Mouse (Mus musculus): ENCODE measurements around the gene Bhmt. TPM values are rescaled to one million over a fixed set of nuclear protein-coding genes. Genes with fewer than 3 reads are reported as not detected.

The Bhmt gene
- polyA plus RNA-seq (2015; fragmentation: Nextera tagmentation; extraction: Ambion mirVana), result 1.7 and 3.1 TPM in 2 replicates

GRCm38 (mm10) chr13:93637282-93638245 is at the start of gene Bhmt:
Bhmt (minus strand) TSS chr13:93637961.
- ATAC-seq (ENCODE audit: low FRiP score, low TSS enrichment), result 0 out of 2 replicates have a peak, but pooled peaks have one; percentile 35

GRCm38 (mm10) chr13:93687321-93687720 is 49.6 kb upstream of the Bhmt start:
- DNase-seq (ENCODE audit: low spot score), result no peak
- Histone ChIP-seq H3K9me3 (ENCODE audit: control insufficient read depth, low read length) (no peaks in the 10 kb centered on the region), H3K9ac (ENCODE audit: low read length) (no peak overlapping the region), H3K4me3 (ENCODE audit: low read depth, low read length) (no peak overlapping the region), H3K4me1 (replicated peaks; ENCODE audit: control insufficient read depth, insufficient read depth) (no peaks in the 10 kb centered on the region), H3K27me3 (ENCODE audit: control insufficient read depth, insufficient read depth, low read length) (no peaks in the 10 kb centered on the region), H3K4me2 (replicated peaks; ENCODE audit: low read depth) (no peak overlapping the region), H3K36me3 (ENCODE audit: control insufficient read depth, insufficient read depth, low read length) (no peaks in the 10 kb centered on the region), H3K27ac (replicated peaks) (no peak overlapping the region)
- TF ChIP-seq EP300 (optimal IDR thresholded peaks at IDR 0.05) (no peak), CTCF (IDR thresholded peaks at IDR 0.05; ENCODE audit: low read depth) (no peak)
- 30% methylated on average over 5 of the region's 5 CpGs for WGBS
- no peak for ATAC-seq (ENCODE audit: low FRiP score, low TSS enrichment)

More at GRCm38 (mm10) chr13:93637282-93638245, at the start of gene Bhmt:
- DNase-seq (ENCODE audit: low spot score), result no peak
- Histone ChIP-seq H3K4me2 (replicated peaks; ENCODE audit: low read depth) (no peak within 1 kb of the TSS), H3K27ac (replicated peaks) (no peak within 1 kb of the TSS), H3K9me3 (ENCODE audit: control insufficient read depth, low read length) (no peaks in the 10 kb centered on the region), H3K9ac (ENCODE audit: low read length) (no peak within 1 kb of the TSS), H3K27me3 (ENCODE audit: control insufficient read depth, insufficient read depth, low read length) (no peaks in the 10 kb centered on the region), H3K4me1 (replicated peaks; ENCODE audit: control insufficient read depth, insufficient read depth) (no peaks in the 10 kb centered on the region), H3K4me3 (ENCODE audit: low read depth, low read length) (no peak within 1 kb of the TSS), H3K36me3 (ENCODE audit: control insufficient read depth, insufficient read depth, low read length) (no peaks in the 10 kb centered on the region)
- WGBS, result 67% methylated on average over 19 of the region's 19 CpGs
- TF ChIP-seq EP300 (optimal IDR thresholded peaks at IDR 0.05) (no peak), CTCF (IDR thresholded peaks at IDR 0.05; ENCODE audit: low read depth) (no peak)

GRCm38 (mm10) chr13:93685226-93685625 is 47.5 kb upstream of the Bhmt start:
- Histone ChIP-seq H3K4me1 (replicated peaks; ENCODE audit: control insufficient read depth, insufficient read depth) (no peaks in the 10 kb centered on the region), H3K36me3 (ENCODE audit: control insufficient read depth, insufficient read depth, low read length) (no peaks in the 10 kb centered on the region), H3K4me3 (ENCODE audit: low read depth, low read length) (no peak overlapping the region), H3K27ac (replicated peaks) (no peak overlapping the region), H3K27me3 (ENCODE audit: control insufficient read depth, insufficient read depth, low read length) (no peaks in the 10 kb centered on the region), H3K4me2 (replicated peaks; ENCODE audit: low read depth) (no peak overlapping the region), H3K9me3 (ENCODE audit: control insufficient read depth, low read length) (no peaks in the 10 kb centered on the region), H3K9ac (ENCODE audit: low read length) (no peak overlapping the region)
- ATAC-seq (ENCODE audit: low FRiP score, low TSS enrichment), result no peak
- no peak for TF ChIP-seq CTCF (IDR thresholded peaks at IDR 0.05; ENCODE audit: low read depth)
- no peak for TF ChIP-seq EP300 (optimal IDR thresholded peaks at IDR 0.05)
- DNase-seq (ENCODE audit: low spot score), result no peak
- 71% methylated on average over 4 of the region's 4 CpGs for WGBS

GRCm38 (mm10) chr13:93683336-93683735 is 45.6 kb upstream of the Bhmt start:
- DNase-seq (ENCODE audit: low spot score), result no peak

GRCm38 (mm10) chr13:93676864-93677263 is 39.1 kb upstream of the Bhmt start:
- Histone ChIP-seq H3K27ac (replicated peaks) (no peak overlapping the region), H3K4me3 (ENCODE audit: low read depth, low read length) (no peak overlapping the region), H3K9ac (ENCODE audit: low read length) (no peak overlapping the region), H3K36me3 (ENCODE audit: control insufficient read depth, insufficient read depth, low read length) (no peaks in the 10 kb centered on the region), H3K27me3 (ENCODE audit: control insufficient read depth, insufficient read depth, low read length) (no peaks in the 10 kb centered on the region; the same call in 1 of the 2 replicates), H3K4me1 (replicated peaks; ENCODE audit: control insufficient read depth, insufficient read depth) (no peaks in the 10 kb centered on the region), H3K9me3 (ENCODE audit: control insufficient read depth, low read length) (no peaks in the 10 kb centered on the region), H3K4me2 (replicated peaks; ENCODE audit: low read depth) (no peak overlapping the region)
- ATAC-seq (ENCODE audit: low FRiP score, low TSS enrichment) (no peak), DNase-seq (ENCODE audit: low spot score) (no peak)
- TF ChIP-seq EP300 (optimal IDR thresholded peaks at IDR 0.05) (no peak), CTCF (IDR thresholded peaks at IDR 0.05; ENCODE audit: low read depth) (no peak)
- 73% methylated on average over 9 of the region's 9 CpGs for WGBS

More at GRCm38 (mm10) chr13:93683336-93683735, 45.6 kb upstream of the Bhmt start:
- no peaks in the 10 kb centered on the region for H3K27me3 ChIP-seq (ENCODE audit: control insufficient read depth, insufficient read depth, low read length)
- H3K4me1 ChIP-seq (replicated peaks; ENCODE audit: control insufficient read depth, insufficient read depth), result no peaks in the 10 kb centered on the region
- H3K27ac ChIP-seq (replicated peaks), result no peak overlapping the region
- no peak overlapping the region for H3K9ac ChIP-seq (ENCODE audit: low read length)
- H3K4me2 ChIP-seq (replicated peaks; ENCODE audit: low read depth), result no peak overlapping the region
- no peaks in the 10 kb centered on the region for H3K9me3 ChIP-seq (ENCODE audit: control insufficient read depth, low read length)
- H3K36me3 ChIP-seq (ENCODE audit: control insufficient read depth, insufficient read depth, low read length), result no peaks in the 10 kb centered on the region
- H3K4me3 ChIP-seq (ENCODE audit: low read depth, low read length), result no peak overlapping the region
- TF ChIP-seq EP300 (optimal IDR thresholded peaks at IDR 0.05) (no peak), CTCF (IDR thresholded peaks at IDR 0.05; ENCODE audit: low read depth) (no peak)
- ATAC-seq (ENCODE audit: low FRiP score, low TSS enrichment), result no peak

GRCm38 (mm10) chr13:93674131-93674561 is 36.4 kb upstream of the Bhmt start, which contains the start of the genes Bhmt2 and Dmgdh:
Bhmt2 (minus strand) TSS chr13:93674302.
Dmgdh (plus strand) TSS chr13:93674433.
- no peaks in the 10 kb centered on the region for H3K4me1 ChIP-seq (replicated peaks; ENCODE audit: control insufficient read depth, insufficient read depth)
- no peaks in the 10 kb centered on the region; the same call in 1 of the 2 replicates for H3K27me3 ChIP-seq (ENCODE audit: control insufficient read depth, insufficient read depth, low read length)
- no peaks in the 10 kb centered on the region for H3K36me3 ChIP-seq (ENCODE audit: control insufficient read depth, insufficient read depth, low read length)
- H3K9me3 ChIP-seq (ENCODE audit: control insufficient read depth, low read length), result no peaks in the 10 kb centered on the region
- H3K4me3 ChIP-seq (ENCODE audit: low read depth, low read length), result 0 out of 2 replicates have a peak within 1 kb of the TSS, but pooled peaks have one; percentile 1
- DNase-seq (ENCODE audit: low spot score) (no peak), ATAC-seq (ENCODE audit: low FRiP score, low TSS enrichment) (no peak)
- no peak within 1 kb of the TSS for H3K9ac ChIP-seq (ENCODE audit: low read length)
- TF ChIP-seq EP300 (optimal IDR thresholded peaks at IDR 0.05) (no peak), CTCF (IDR thresholded peaks at IDR 0.05; ENCODE audit: low read depth) (no peak)
- no peak within 1 kb of the TSS for H3K27ac ChIP-seq (replicated peaks)
- WGBS, result 10% methylated on average over 31 of the region's 31 CpGs
- peak within 1 kb of the TSS; percentile 17; the same call in 1 of the 2 replicates for H3K4me2 ChIP-seq (replicated peaks; ENCODE audit: low read depth)
